Mouse (Mus musculus) CH12.LX (cell line): ENCODE results near the gene Gm20518.

ENCODE experiments used
- CHD1 ChIP-seq: IDR thresholded peaks from 2 replicates; pipeline ENCODE4 v1.6.1; 2012; ENCODE audit warnings: low read depth, low read length, improper control_type of control experiment, inconsistent platforms
- CHD2 ChIP-seq: IDR thresholded peaks from 2 replicates; pipeline ENCODE4 v1.6.1; 2011; ENCODE audit warnings: low read length, improper control_type of control experiment
- CTCF ChIP-seq, 2 experiments: IDR thresholded peaks in 1 of 2; conservative IDR thresholded peaks in 1 of 2; 2 replicates each; pipeline ENCODE4 v1.5.1; 2011 to 2012; ENCODE audit warnings: low read depth in 2 of 2, low read length in 2 of 2, improper control_type of control experiment in 1 of 2, inconsistent platforms in 1 of 2, mild to moderate bottlenecking in 1 of 2, moderate library complexity in 1 of 2
- ELF1 ChIP-seq: IDR thresholded peaks from 2 replicates; pipeline ENCODE4 v1.6.1; 2014; ENCODE audit warnings: low read depth, mild to moderate bottlenecking, inconsistent platforms, low read length, improper control_type of control experiment
- EP300 ChIP-seq: IDR thresholded peaks from 2 replicates; pipeline ENCODE4 v1.6.1; 2011; ENCODE audit warnings: low read length, improper control_type of control experiment
- ETS1 ChIP-seq: conservative IDR thresholded peaks from 2 replicates; pipeline ENCODE4 v1.6.1; 2012; ENCODE audit warnings: low read depth, mild to moderate bottlenecking, inconsistent platforms, low read length, improper control_type of control experiment, moderate library complexity
- MYC ChIP-seq: IDR thresholded peaks from 2 replicates; pipeline ENCODE4 v1.6.1; 2011; ENCODE audit warnings: low read depth, mild to moderate bottlenecking, improper control_type of control experiment, low read length
- SIN3A ChIP-seq: IDR thresholded peaks from 2 replicates; pipeline ENCODE4 v1.6.1; 2012; ENCODE audit warnings: low read length, improper control_type of control experiment, inconsistent platforms
- TBP ChIP-seq: conservative IDR thresholded peaks from 2 replicates; pipeline ENCODE4 v1.6.1; 2011; ENCODE audit warnings: low read depth, low read length, improper control_type of control experiment
- TCF12 ChIP-seq: IDR thresholded peaks from 2 replicates; pipeline ENCODE4 v1.6.1; 2014; ENCODE audit warnings: low read depth, mild to moderate bottlenecking, inconsistent platforms, low read length, improper control_type of control experiment
- USF2 ChIP-seq: conservative IDR thresholded peaks from 2 replicates; pipeline ENCODE4 v1.6.1; 2011; ENCODE audit warnings: low read depth, low read length, improper control_type of control experiment

GRCm38 (mm10) chr16:17802839-17803674, 88.4 kb downstream of the Gm20518 start:
- TF ChIP-seq CTCF (conservative IDR thresholded peaks at IDR 0.05 in 1 of 2, IDR thresholded peaks at IDR 0.05 in 1 of 2; ENCODE audit: low read depth in 2 of 2, low read length in 2 of 2), result no peak; a peak in 1 of 4 replicates
- TF ChIP-seq TBP, result no peak
- no peak for TF ChIP-seq TCF12
- no peak for TF ChIP-seq EP300
- no peak for TF ChIP-seq SIN3A
- no peak for TF ChIP-seq CHD1
- no peak for TF ChIP-seq USF2
- no peak for TF ChIP-seq ETS1
- TF ChIP-seq MYC, result no peak
- TF ChIP-seq ELF1, result no peak
- TF ChIP-seq CHD2, result no peak
